Mouse (Mus musculus) CD4-positive helper T cell, adult 2 months (primary cell): ENCODE results near the gene Ahnak.
"Not testable (repeated sequence)": the region's sequence is repeated elsewhere in the genome, so short reads cannot be mapped to it uniquely, and the experiment has no call there.

Experiments
- DNase-seq: peaks from one replicate; pipeline ENCODE4 v3.0.0-alpha.2; 2012; ENCODE audit warnings: low read depth, missing footprints, low spot score

The Ahnak gene

DNA sequence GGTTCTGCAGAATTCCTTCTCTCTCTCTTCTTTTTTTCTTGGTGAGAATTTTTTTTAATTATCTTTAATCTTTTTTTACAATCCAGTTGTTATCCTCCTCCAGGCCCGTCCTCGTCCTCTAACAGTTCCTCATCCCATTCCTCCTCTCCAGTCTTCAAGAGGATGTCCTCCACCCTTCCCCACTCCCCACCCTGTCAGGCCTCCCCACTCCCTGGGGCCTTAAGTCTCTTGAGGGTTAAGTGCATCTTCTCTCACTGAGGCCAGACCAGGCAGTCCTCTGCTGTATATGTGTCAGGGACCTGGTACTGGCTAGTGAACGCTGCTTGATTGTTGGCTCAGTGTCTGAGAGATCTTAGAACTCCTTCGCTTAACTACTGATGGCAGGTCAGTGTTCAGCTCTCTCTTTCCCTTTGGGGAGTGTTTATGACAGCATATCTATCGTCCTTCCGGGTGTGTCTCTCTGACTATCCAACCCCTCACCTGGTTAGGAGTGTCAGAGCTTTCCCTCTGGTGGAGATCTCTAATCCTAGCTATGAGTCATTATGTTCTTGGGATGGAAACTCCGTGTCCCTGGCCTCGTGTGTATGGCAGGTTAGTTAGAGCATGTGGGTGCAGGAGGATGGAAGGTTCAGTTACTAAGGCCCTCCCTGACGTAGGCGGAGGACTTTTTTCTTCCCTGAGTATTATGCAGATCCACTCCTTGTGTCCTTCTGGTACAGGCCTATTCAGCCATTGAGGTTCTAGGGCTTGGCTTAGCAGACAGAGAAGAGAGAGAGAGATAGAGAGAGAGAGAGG is 5.9 kb downstream of the Ahnak start:
- DNase-seq, result peak; percentile 34

DNA sequence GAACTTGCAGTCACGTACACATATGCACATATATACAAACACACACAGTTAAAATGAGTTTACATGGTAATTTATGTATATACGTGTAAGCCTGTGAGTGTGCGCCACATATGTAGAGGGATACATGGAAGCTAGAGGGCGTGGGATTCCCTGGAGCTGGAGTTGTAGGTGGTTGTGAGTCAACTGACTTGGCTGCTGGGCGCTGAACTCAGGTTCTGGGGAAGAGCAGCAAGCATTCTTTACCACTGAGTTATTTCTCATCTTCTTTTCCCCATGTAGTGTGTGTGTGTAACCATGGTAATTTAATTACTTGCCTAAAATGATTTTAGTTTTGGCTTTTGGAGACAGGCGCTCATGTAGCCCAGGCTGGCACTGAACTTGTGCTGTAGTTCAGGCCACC is 7.5 kb downstream of the Ahnak start:
- DNase-seq, result peak; percentile 20

DNA sequence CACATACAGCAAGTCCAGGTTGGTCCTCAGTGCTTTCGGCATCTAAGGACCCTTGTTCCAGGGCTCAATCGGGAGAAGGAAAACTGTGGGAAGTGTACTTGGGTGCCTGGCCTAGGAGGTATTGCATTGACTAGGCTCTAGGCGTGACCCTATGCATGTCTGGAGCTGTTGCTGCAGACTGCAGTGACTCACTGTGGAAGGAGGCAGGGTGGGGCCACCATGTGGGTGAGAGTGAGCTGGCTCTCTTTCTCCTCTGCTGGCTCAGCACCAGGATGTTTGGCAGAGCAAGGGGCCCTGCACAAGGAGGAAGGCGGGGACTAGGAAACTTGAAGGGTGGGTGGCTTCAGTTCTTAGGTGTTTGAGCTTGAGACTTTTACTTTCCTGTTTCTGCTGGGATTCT is 8.5 kb downstream of the Ahnak start:
- DNase-seq, result peak; percentile 91

DNA sequence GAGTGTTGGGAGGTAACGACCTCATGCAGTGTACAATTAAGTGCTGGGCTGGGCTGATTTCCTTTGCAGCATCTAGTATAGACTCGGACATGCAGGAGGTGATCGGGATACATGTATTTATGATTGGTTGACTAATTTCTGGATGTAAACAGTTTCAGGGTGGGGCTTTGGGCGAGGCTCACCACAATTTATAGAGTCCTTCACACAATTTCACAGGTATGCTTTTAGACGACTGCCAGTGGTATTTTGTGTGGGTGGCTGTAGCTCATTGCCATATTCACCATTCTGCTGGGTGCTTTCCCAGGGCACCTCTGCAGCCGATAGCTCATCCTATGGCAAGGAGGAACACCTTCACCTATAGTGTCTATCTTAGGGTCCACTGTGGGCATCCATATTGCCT is 9.5 kb downstream of the Ahnak start:
- DNase-seq, result peak; percentile 63

DNA sequence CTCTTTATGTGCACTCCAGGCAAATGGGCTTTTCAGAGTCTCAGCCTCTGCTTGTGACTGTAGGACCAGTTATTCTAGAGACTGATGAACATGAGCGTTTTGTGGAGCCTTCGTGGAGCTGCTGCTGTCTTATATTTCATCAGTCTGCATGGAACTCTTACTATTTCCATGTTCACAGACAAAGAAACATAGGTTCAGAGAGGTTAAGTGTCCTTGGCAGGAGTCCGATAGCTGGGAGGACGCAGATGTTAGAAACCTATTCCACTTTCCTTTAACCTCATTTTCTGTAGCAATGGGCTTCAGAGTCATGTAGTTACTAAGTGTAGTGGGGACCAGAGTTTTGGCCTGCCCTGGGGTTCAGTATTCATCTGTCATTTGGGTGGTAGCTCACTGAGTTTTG is 10.1 kb downstream of the Ahnak start:
- DNase-seq, result no peak

DNA sequence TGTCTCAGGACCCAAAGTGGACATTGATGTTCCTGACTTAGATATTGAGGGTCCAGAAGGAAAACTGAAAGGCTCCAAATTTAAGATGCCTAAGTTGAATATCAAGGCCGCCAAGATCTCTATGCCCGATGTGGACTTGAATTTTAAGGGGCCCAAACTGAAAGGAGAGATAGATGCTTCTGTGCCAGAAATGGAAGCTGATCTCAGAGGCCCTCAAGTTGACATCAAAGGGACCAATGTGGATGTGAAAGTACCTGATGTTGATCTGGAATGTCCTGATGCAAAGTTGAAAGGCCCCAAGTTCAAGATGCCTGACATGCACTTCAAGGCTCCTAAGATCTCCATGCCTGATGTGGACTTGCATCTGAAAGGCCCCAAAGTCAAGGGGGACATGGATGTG is 17.8 kb downstream of the Ahnak start:
- DNase-seq, result not testable (repeated sequence)

GRCm38 (mm10) chr19:9019298-9019697 is 30.2 kb downstream of the Ahnak start:
- DNase-seq, result no peak

- no peak for DNase-seq
These were observed 34.1 kb downstream of the Ahnak start for GRCm38 (mm10) chr19:9023021-9023778.

DNA sequence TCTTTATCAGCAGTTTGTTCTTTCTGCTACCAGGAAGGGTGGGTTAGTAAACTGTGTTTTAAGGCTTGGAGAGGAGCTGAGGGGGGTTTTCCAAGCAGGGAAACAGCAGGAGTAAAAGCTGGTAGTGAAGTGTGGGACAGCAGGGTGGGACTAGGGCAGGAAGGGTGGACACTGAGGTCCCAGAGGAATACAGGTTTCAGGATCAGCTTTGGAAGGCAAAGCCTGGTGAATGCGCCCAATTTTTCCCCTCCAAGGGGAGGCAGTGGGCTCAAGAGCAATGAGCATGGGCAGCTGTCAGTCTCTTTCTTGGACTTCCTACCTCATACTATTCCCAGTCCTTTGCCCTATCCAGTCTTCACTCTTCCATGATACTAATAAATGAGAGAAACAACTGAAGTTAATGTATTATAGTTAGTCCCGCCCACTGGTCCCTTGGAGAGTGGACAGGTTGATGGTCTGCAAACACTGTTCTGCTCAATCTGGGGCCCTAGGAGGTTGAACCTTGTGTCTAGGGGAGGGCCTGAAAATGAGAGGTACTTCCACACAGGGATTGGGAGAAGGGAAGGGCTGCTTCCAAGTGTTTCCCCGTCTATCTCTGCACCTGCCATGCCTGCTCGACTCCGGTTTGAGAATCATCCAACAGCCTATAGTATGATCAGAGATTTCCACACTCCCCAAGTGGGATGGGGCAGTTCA is 36.6 kb downstream of the Ahnak start:
- no peak for DNase-seq

DNA sequence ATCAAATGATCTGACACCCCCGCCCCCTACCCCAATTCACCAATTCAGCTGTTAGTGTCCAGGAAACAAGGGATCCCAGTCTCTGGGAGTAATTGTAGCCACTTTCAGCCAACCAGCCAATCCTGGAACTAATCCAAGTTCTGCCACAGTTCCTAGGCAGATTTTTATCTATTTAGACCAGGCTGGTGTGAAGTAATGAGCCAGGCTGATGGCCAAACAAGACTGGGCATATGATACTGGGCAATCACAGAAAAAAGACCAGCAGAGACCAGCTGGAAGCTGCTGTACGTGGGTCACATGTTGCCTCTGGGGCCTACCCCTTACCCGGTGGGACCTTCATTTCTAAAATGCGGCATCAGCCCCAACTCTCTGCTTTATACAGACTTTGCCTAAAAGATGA is 37.5 kb downstream of the Ahnak start:
- no peak for DNase-seq

DNA sequence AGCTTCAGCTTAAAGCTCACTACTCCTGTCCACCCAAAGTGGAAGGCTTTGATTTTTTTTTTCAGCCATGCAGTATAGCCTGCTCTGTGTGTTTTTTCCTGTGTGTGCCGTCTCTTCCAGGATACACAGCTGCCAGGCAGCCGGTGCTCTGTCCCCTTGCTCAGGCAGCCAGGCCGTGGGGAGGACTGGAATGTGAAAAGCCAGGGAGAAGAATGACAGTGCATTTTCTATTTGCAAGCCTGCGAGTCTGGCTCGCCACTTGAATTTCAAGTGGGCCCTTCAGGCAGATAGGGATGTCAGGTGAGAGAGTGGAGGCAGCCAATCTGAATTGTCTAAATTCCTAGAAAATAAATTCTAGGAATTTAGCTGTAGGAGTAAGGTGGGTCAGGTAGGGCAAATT is 38.7 kb downstream of the Ahnak start:
- DNase-seq, result no peak

DNA sequence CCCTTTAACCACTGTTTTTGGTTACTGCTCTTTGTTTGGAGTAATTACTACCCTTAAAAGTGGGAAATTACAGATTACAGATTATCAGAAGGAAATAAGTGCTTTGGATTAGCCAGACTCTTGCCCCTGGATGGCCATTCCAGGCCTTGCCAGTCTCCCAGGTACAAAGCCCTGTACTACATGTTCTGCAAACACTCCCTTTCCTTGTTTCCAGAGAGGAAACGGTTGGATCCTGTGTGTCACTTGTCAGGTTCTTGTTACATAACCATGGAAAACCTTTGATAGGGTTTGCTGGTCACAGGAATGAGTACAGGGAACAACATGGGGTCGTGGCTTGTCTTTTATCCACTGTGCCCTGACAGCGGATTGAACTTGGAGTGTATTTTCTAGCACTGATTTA is 39.3 kb downstream of the Ahnak start:
- DNase-seq, result no peak

- DNase-seq, result no peak
These were observed 40.7 kb downstream of the Ahnak start for GRCm38 (mm10) chr19:9029640-9030262.

- DNase-seq, result no peak
These were observed 43.5 kb downstream of the Ahnak start for GRCm38 (mm10) chr19:9032502-9033129.

DNA sequence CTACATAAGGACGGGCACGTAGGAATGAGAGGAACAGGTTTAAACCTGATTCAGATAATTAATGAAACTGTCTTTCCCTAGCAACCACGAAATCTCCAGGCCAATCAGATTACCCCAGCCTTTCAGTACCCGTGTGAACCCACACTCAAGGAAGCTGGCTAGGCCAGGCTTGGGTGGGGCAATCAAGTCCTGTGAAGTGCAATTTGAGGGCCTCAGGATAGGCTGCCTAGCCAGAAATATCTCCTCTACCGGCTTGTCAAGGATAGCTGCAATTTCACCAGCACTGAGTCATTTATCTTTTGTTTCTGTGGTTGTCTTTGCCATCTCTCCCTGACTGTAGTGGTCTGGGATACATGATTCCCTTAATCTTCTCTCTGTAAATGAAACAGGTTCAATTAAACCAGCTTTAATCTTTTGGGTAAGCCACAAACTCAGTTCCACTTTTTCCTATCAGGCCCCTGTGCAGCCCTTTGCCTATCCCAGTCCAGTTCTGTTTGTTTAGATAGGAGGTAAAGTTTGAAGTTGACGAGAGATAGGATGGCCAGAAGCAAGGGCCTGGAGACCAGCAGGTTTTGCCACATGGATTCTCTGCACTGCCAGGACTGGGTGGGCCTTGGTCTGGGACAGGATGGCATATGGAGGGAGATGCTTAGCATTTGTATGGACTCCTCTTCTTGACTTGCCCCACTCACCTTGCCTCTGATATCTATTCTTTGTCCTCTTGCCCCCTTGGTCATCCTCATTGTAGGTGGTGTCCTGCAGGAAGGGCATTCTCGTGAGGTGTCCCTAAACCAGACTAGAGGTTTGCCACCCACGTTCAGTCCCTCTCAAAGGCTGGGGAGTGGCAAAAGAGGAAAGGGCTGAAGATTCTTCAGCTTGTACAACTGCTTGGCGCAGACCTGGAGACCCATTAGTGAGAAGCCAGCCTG is 44.6 kb downstream of the Ahnak start:
- peak; percentile 23 for DNase-seq

- DNase-seq, result no peak
These were observed 45.4 kb downstream of the Ahnak start for GRCm38 (mm10) chr19:9034480-9034879.

- DNase-seq, result no peak
These were observed 46.0 kb downstream of the Ahnak start for GRCm38 (mm10) chr19:9035101-9035500.

GRCm38 (mm10) chr19:9038136-9038535 is 49.1 kb downstream of the Ahnak start:
- peak; percentile 77 for DNase-seq

- DNase-seq, result no peak
These were observed 50.2 kb downstream of the Ahnak start for GRCm38 (mm10) chr19:9039266-9039665.

DNA sequence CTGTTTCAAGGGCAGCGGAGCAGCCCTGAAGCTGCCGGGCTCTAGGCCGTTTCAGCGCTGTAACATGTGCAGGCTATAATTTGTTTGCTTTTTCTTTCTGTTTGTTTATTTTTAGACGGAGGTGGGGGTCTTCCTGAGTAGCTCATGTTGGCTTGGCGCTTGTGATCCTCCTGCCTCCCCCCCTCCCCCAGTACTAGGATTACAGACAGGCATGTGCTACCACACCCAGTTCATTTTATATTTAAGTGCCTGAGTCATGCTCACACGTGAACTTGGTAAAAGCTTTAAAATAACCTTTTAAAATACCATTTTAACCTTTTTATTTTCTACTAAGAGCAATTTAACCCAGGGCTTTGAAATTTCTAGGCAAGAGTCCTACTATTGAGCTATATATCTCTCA is 50.8 kb downstream of the Ahnak start:
- no peak for DNase-seq
